Mouse (Mus musculus): ENCODE data around the gene Smdt1. TPM values are rescaled to one million over a fixed set of nuclear protein-coding genes. Genes with fewer than 3 reads are reported as not detected.

Gene Smdt1
- polyA plus RNA-seq, 1 experiment = 106 TPM

DNA sequence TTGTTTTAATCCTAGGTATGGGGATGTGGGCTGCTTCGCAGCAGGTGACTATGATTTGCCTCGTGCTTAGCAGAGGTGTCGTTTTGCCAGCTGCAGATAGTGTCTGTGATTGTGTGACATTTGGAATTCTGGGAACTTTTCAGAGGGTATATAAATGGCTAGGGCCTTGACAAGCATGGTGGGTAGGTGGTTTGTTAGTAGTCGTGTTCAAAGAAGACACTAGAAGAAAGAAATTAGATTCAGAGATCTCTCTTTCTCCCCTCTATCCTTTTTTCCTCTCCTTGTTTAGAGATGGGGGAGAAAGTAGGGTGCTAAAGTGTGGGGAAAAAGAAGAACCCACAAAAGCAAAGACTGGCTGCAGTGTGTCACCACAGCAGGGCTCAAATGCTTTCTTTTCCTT is 29.4 kb downstream of the Smdt1 start:
- no peak for DNase-seq (ENCODE audit: low read depth in 1 of 2, low spot score in 2 of 2)
- no peak overlapping the region for H3K4me3 ChIP-seq (ENCODE audit: extremely low read depth, insufficient read depth, insufficient read length)
- WGBS = 88% methylated on average over 4 of the region's 4 CpGs
- H3K36me3 ChIP-seq (ENCODE audit: control insufficient read depth, insufficient read depth, low read length) = no peaks in the 10 kb centered on the region
- no peaks in the 10 kb centered on the region for H3K4me1 ChIP-seq (ENCODE audit: control insufficient read depth, insufficient read depth, insufficient read length)
- H3K27me3 ChIP-seq (ENCODE audit: control insufficient read depth, insufficient read depth, low read length) = no peaks in the 10 kb centered on the region
- TF ChIP-seq CTCF (IDR thresholded peaks at IDR 0.05; ENCODE audit: extremely low read depth, insufficient read depth, insufficient read length, insufficient replicate concordance) (no peak), POLR2A (IDR thresholded peaks at IDR 0.05; ENCODE audit: low read depth, low read length) (no peak)
- no peak overlapping the region for H3K27ac ChIP-seq (ENCODE audit: insufficient read depth, low read length)

DNA sequence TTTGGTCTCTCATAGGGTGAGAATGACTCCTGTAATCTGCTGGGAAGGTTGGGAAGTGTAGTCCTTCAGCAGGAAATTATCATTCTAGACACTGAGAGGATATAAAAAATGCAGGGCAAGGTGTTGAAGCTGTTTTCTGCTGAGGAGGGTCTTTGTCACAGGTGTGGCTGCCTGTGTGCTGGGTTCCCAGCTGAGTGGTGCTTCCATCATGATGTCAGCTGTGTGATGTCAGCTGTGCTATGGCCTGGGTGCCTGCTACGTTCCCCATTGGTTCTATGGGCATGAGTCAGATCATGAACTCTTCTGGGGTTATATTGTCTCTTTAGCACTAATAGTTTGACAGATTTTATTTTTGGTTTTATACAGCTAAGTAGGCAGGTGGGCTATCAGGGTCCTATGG is 30.1 kb downstream of the Smdt1 start:
- Histone ChIP-seq H3K4me1 (ENCODE audit: control insufficient read depth, insufficient read depth, insufficient read length) (no peaks in the 10 kb centered on the region), H3K27me3 (ENCODE audit: control insufficient read depth, insufficient read depth, low read length) (no peaks in the 10 kb centered on the region), H3K36me3 (ENCODE audit: control insufficient read depth, insufficient read depth, low read length) (no peaks in the 10 kb centered on the region), H3K27ac (ENCODE audit: insufficient read depth, low read length) (no peak overlapping the region), H3K4me3 (ENCODE audit: extremely low read depth, insufficient read depth, insufficient read length) (no peak overlapping the region)
- no peak for DNase-seq (ENCODE audit: low read depth in 1 of 2, low spot score in 2 of 2)
- no peak for TF ChIP-seq CTCF (IDR thresholded peaks at IDR 0.05; ENCODE audit: extremely low read depth, insufficient read depth, insufficient read length, insufficient replicate concordance)
- WGBS = 87% methylated on average over 1 of the region's 1 CpGs

DNA sequence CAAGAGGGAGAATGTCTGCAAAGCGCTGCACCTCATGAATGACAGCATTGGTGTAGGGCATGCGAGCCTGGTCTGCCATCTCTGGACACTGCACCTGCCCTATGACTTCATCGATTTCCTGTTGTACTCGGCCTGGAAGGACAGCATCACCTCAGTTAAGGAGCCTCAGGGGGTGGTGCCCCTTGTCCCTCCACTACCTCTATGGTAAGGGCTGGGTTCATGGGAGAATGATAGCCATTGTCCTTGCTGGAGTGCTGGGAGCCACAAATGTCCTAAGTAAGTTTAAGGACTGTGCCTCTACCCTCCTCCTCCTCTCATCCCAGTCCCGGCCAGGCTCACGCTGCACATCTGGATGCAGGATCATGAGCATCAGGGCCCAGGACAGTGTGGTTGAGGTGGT is 33.7 kb downstream of the Smdt1 start:
- WGBS = 90% methylated on average over 6 of the region's 6 CpGs
- Histone ChIP-seq H3K27ac (ENCODE audit: insufficient read depth, low read length) (no peak overlapping the region), H3K36me3 (ENCODE audit: control insufficient read depth, insufficient read depth, low read length) (no peaks in the 10 kb centered on the region), H3K27me3 (ENCODE audit: control insufficient read depth, insufficient read depth, low read length) (no peaks in the 10 kb centered on the region), H3K4me3 (ENCODE audit: extremely low read depth, insufficient read depth, insufficient read length) (no peak overlapping the region), H3K4me1 (ENCODE audit: control insufficient read depth, insufficient read depth, insufficient read length) (no peaks in the 10 kb centered on the region)
- TF ChIP-seq POLR2A (IDR thresholded peaks at IDR 0.05; ENCODE audit: low read depth, low read length) (no peak), CTCF (IDR thresholded peaks at IDR 0.05; ENCODE audit: extremely low read depth, insufficient read depth, insufficient read length, insufficient replicate concordance) (no peak)
- no peak for DNase-seq (ENCODE audit: low read depth in 1 of 2, low spot score in 2 of 2)

DNA sequence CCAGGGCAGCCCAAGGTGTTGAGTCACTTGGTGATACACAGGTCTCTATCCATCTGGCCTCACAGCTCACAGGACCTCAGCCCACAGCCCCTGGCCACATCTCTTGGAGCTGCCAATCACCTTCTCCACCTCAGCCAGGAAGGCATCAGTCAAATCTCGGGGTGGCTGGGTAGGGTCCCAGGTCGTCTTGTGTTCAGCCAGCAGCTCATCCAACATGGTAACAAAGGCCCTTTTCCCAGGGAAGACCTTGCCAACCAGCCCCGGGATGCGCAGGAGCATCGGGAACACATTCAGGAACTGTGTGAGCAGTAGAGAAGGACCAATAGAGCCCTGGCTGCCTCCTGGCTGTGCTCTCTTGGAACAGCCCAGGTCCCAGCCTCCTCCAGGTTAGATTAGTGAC is 34.2 kb downstream of the Smdt1 start:
- 88% methylated on average over 5 of the region's 5 CpGs for WGBS
- no peaks in the 10 kb centered on the region for H3K36me3 ChIP-seq (ENCODE audit: control insufficient read depth, insufficient read depth, low read length)
- H3K27me3 ChIP-seq (ENCODE audit: control insufficient read depth, insufficient read depth, low read length) = no peaks in the 10 kb centered on the region
- no peak overlapping the region for H3K27ac ChIP-seq (ENCODE audit: insufficient read depth, low read length)
- no peak for DNase-seq (ENCODE audit: low read depth in 1 of 2, low spot score in 2 of 2)
- H3K4me1 ChIP-seq (ENCODE audit: control insufficient read depth, insufficient read depth, insufficient read length) = no peaks in the 10 kb centered on the region
- no peak overlapping the region for H3K4me3 ChIP-seq (ENCODE audit: extremely low read depth, insufficient read depth, insufficient read length)
- TF ChIP-seq CTCF (IDR thresholded peaks at IDR 0.05; ENCODE audit: extremely low read depth, insufficient read depth, insufficient read length, insufficient replicate concordance) (no peak), POLR2A (IDR thresholded peaks at IDR 0.05; ENCODE audit: low read depth, low read length) (no peak)

DNA sequence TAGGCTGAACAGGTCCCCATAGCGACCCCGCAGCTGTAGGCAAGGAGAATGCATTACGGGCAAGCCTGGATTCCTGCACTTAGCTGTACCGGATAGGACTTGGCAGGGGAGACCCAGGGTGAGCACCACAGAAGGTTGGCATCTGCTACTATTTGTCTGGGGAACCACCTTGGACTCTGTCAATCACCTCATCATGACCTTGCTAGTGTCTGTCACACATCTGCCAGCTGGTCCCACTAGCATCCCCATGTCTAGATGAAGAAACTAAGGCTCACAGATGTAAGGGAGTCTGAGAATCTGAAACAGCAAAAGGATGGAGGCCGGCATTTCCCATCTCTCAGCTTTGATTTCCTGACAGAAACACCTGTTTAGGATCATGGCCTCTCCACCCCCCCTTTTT is 35.7 kb downstream of the Smdt1 start:
- Histone ChIP-seq H3K4me1 (ENCODE audit: control insufficient read depth, insufficient read depth, insufficient read length) (0 out of 2 replicates have a peak, but pooled peaks cover 2% of the 10 kb centered on the region), H3K27me3 (ENCODE audit: control insufficient read depth, insufficient read depth, low read length) (no peaks in the 10 kb centered on the region), H3K4me3 (ENCODE audit: extremely low read depth, insufficient read depth, insufficient read length) (no peak overlapping the region), H3K27ac (ENCODE audit: insufficient read depth, low read length) (no peak overlapping the region), H3K36me3 (ENCODE audit: control insufficient read depth, insufficient read depth, low read length) (no peaks in the 10 kb centered on the region)
- TF ChIP-seq CTCF (IDR thresholded peaks at IDR 0.05; ENCODE audit: extremely low read depth, insufficient read depth, insufficient read length, insufficient replicate concordance) (no peak), POLR2A (IDR thresholded peaks at IDR 0.05; ENCODE audit: low read depth, low read length) (no peak)
- DNase-seq (ENCODE audit: low read depth in 1 of 2, low spot score in 2 of 2) = no peak
- 99% methylated on average over 5 of the region's 5 CpGs for WGBS

GRCm38 (mm10) chr15:82375855-82376254 is 37.1 kb downstream of the Smdt1 start:
- H3K4me1 ChIP-seq (ENCODE audit: control insufficient read depth, insufficient read depth, insufficient read length) = 0 out of 2 replicates have a peak, but pooled peaks cover 3% of the 10 kb centered on the region
- H3K27me3 ChIP-seq (ENCODE audit: control insufficient read depth, insufficient read depth, low read length) = no peaks in the 10 kb centered on the region
- TF ChIP-seq CTCF (IDR thresholded peaks at IDR 0.05; ENCODE audit: extremely low read depth, insufficient read depth, insufficient read length, insufficient replicate concordance) (no peak), POLR2A (IDR thresholded peaks at IDR 0.05; ENCODE audit: low read depth, low read length) (no peak)
- H3K4me3 ChIP-seq (ENCODE audit: extremely low read depth, insufficient read depth, insufficient read length) = no peak overlapping the region
- no peak for DNase-seq (ENCODE audit: low read depth in 1 of 2, low spot score in 2 of 2)
- H3K27ac ChIP-seq (ENCODE audit: insufficient read depth, low read length) = no peak overlapping the region
- H3K36me3 ChIP-seq (ENCODE audit: control insufficient read depth, insufficient read depth, low read length) = no peaks in the 10 kb centered on the region
- 97% methylated on average over 9 of the region's 9 CpGs for WGBS

DNA sequence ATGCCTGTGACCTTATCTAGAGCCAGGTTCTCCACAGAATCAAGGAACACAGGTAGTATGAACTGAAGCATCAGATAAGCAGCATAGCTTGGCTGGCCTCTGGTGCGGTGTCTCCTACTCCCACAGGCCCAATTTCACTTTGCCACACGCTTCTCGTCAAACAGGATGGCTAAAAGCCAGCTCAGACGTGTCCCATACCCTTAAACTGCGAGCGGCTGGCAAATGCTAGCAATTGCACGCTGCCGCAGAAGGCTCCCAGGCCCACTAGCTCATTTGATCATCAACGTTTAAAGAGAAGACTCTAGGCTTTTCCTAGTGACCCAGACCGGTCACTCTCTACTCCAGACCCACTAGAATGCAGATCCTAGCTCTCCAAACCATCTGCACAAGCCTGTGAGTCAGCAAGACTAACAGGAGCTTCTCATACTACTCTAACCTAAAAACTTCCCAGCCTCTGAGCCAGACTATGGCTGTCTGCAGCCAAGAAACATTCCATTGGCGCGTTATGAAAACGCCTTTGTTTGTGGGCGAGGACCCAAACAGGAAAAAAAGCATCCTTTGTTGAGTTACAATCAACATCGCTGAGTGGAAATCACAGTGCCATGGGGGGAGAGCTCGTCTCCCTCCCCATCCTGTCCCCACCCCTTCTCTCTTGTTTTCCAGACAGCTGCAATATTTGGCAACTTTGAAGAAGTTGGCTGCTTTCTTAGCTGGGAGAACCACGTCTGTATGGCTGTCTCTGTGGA is 37.8 kb downstream of the Smdt1 start:
- TF ChIP-seq POLR2A (IDR thresholded peaks at IDR 0.05; ENCODE audit: low read depth, low read length) (no peak), CTCF (IDR thresholded peaks at IDR 0.05; ENCODE audit: extremely low read depth, insufficient read depth, insufficient read length, insufficient replicate concordance) (no peak)
- Histone ChIP-seq H3K4me3 (ENCODE audit: extremely low read depth, insufficient read depth, insufficient read length) (no peak overlapping the region), H3K27ac (ENCODE audit: insufficient read depth, low read length) (no peak overlapping the region; the same call in 1 of the 2 replicates), H3K27me3 (ENCODE audit: control insufficient read depth, insufficient read depth, low read length) (no peaks in the 10 kb centered on the region), H3K4me1 (ENCODE audit: control insufficient read depth, insufficient read depth, insufficient read length) (0 out of 2 replicates have a peak, but pooled peaks cover 3% of the 10 kb centered on the region), H3K36me3 (ENCODE audit: control insufficient read depth, insufficient read depth, low read length) (no peaks in the 10 kb centered on the region)
- no peak for DNase-seq (ENCODE audit: low read depth in 1 of 2, low spot score in 2 of 2)
- 81% methylated on average over 17 of the region's 17 CpGs for WGBS
